Mouse (Mus musculus) liver, embryonic 13.5 days (tissue): ENCODE data around the gene Mfsd4b4. TPM values are rescaled to one million over a fixed set of nuclear protein-coding genes. Genes with fewer than 3 reads are reported as not detected.
"Not testable (repeated sequence)": the region's sequence is repeated elsewhere in the genome, so short reads cannot be mapped to it uniquely, and the experiment has no call there.

Experiments used
- ATAC-seq: fragments of 200-750 bp; cut with Nextera tagmentation; 2 replicates; pipeline ENCODE4 v1.8.0; 2017; ENCODE audit warnings: low read depth, mild to moderate bottlenecking, moderate number of reproducible peaks, moderate library complexity
- DNase-seq: peaks from one replicate; pipeline ENCODE4 v3.0.0; 2022
- H3K27ac ChIP-seq: fragments of 300-500 bp; sonication (generic); 2 replicates; pipeline ENCODE4 v1.5.1; 2015; ENCODE audit warnings: moderate library complexity, mild to moderate bottlenecking, inconsistent platforms
- H3K27me3 ChIP-seq: fragments of 300-500 bp; sonication (generic); 2 replicates; pipeline ENCODE4 v1.6.1; 2015; ENCODE audit warnings: mild to moderate bottlenecking, inconsistent platforms
- H3K36me3 ChIP-seq: fragments of 300-500 bp; sonication (generic); 2 replicates; pipeline ENCODE4 v1.6.1; 2015; ENCODE audit warnings: mild to moderate bottlenecking, inconsistent platforms
- H3K4me1 ChIP-seq: fragments of 300-500 bp; sonication (generic); replicated peaks from 2 replicates; pipeline ENCODE4 v1.6.1; 2015; ENCODE audit warnings: inconsistent platforms
- H3K4me2 ChIP-seq: fragments of 300-500 bp; sonication (generic); 2 replicates; pipeline ENCODE4 v1.6.1; 2015; ENCODE audit warnings: inconsistent platforms, mild to moderate bottlenecking, moderate library complexity
- H3K4me3 ChIP-seq: fragments of 300-500 bp; sonication (generic); replicated peaks from 2 replicates; pipeline ENCODE4 v1.5.1; 2015; ENCODE audit warnings: mild to moderate bottlenecking, inconsistent platforms
- H3K9ac ChIP-seq: fragments of 300-500 bp; sonication (generic); 2 replicates; pipeline ENCODE4 v1.6.1; 2015; ENCODE audit warnings: mild to moderate bottlenecking, inconsistent platforms
- H3K9me3 ChIP-seq: fragments of 300-500 bp; sonication (generic); replicated peaks from 2 replicates; pipeline ENCODE4 v1.6.1; 2016; ENCODE audit warnings: inconsistent platforms
- WGBS: fragments of 180-500 bp; shearing (Covaris S2); methylation state at CpG from one replicate; pipeline ENCODE4 v1.1.7; 2015; ENCODE audit not compliant: insufficient replicate concordance; 5-methylcytosine and 5-hydroxymethylcytosine counted together
- polyA plus RNA-seq: library from polyadenylated mRNA; unstranded; fragments of >200 nt; fragmentation: Nextera tagmentation; extraction: Ambion mirVana; gene quantifications from 2 replicates; pipeline ENCODE4 v1.2.1, GENCODE M21; 2015

The Mfsd4b4 gene
- 1.3 and 1.6 TPM in 2 replicates for polyA plus RNA-seq

GRCm38 (mm10) chr10:39898874-39899371 lies at the start of gene Mfsd4b4:
TSS of gene Mfsd4b4 (minus strand) at chr10:39899238.
- Histone ChIP-seq H3K27me3 (no peaks in the 10 kb centered on the region), H3K27ac (peak within 1 kb of the TSS; percentile 76), H3K9ac (peak within 1 kb of the TSS; percentile 82), H3K9me3 (no peaks in the 10 kb centered on the region), H3K4me2 (peak within 1 kb of the TSS; percentile 88), H3K4me3 (peak within 1 kb of the TSS; percentile 69), H3K4me1 (peaks cover 33% of the 10 kb centered on the region), H3K36me3 (no peaks in the 10 kb centered on the region)
- WGBS: under 1% methylated on average over 41 of the region's 41 CpGs
- DNase-seq (peak; percentile 87), ATAC-seq (peak; percentile 94)

- H3K4me3 ChIP-seq, DNase-seq, H3K27ac ChIP-seq, H3K36me3 ChIP-seq, H3K4me2 ChIP-seq, H3K27me3 ChIP-seq, H3K4me1 ChIP-seq, ATAC-seq, H3K9ac ChIP-seq, H3K9me3 ChIP-seq: not testable (repeated sequence)
- 77% methylated on average over 3 of the region's 3 CpGs for WGBS
Observed at GRCm38 (mm10) chr10:39947195-39947594, 48.2 kb upstream of the Mfsd4b4 start.

- DNase-seq (no peak), ATAC-seq (no peak)
- Histone ChIP-seq H3K9ac (no peak overlapping the region), H3K4me3 (no peak overlapping the region), H3K36me3 (no peaks in the 10 kb centered on the region), H3K27me3 (no peaks in the 10 kb centered on the region), H3K4me1 (no peaks in the 10 kb centered on the region), H3K9me3 (no peaks in the 10 kb centered on the region), H3K4me2 (no peak overlapping the region), H3K27ac (no peak overlapping the region)
- 43% methylated on average over 7 of the region's 7 CpGs for WGBS
Observed at GRCm38 (mm10) chr10:39936553-39936952, 37.5 kb upstream of the Mfsd4b4 start.

- Histone ChIP-seq H3K27ac (no peak within 1 kb of the TSS), H3K4me1 (peaks cover 11% of the 10 kb centered on the region; the same call in 1 of the 2 replicates), H3K4me2 (peak within 1 kb of the TSS; percentile 63), H3K4me3 (peak within 1 kb of the TSS; percentile 45), H3K36me3 (no peaks in the 10 kb centered on the region), H3K9ac (peak within 1 kb of the TSS; percentile 36; the same call in 1 of the 2 replicates), H3K9me3 (no peaks in the 10 kb centered on the region), H3K27me3 (peaks cover 32% of the 10 kb centered on the region)
- 3% methylated on average over 40 of the region's 41 CpGs for WGBS
- DNase-seq (no peak), ATAC-seq (no peak)
Observed at GRCm38 (mm10) chr10:39926616-39927139, 27.6 kb upstream of the Mfsd4b4 start, which contains the start of gene Mfsd4b2. TSS of gene Mfsd4b2 (minus strand) at chr10:39926923.

GRCm38 (mm10) chr10:39924556-39924955 lies 25.5 kb upstream of the Mfsd4b4 start:
- not testable (repeated sequence) for H3K4me3 ChIP-seq, H3K9ac ChIP-seq, H3K36me3 ChIP-seq, H3K4me2 ChIP-seq, H3K27ac ChIP-seq, H3K9me3 ChIP-seq
- Histone ChIP-seq H3K27me3 (peaks cover 32% of the 10 kb centered on the region), H3K4me1 (peaks cover 11% of the 10 kb centered on the region; the same call in 1 of the 2 replicates)
- ATAC-seq (peak; percentile 79), DNase-seq (peak; percentile 9)
- WGBS: 42% methylated on average over 8 of the region's 8 CpGs

GRCm38 (mm10) chr10:39912616-39913015 lies 13.6 kb upstream of the Mfsd4b4 start:
- Histone ChIP-seq H3K27ac (no peak overlapping the region), H3K4me2 (no peak overlapping the region), H3K4me3 (no peak overlapping the region), H3K36me3 (no peaks in the 10 kb centered on the region), H3K27me3 (no peaks in the 10 kb centered on the region), H3K4me1 (no peaks in the 10 kb centered on the region), H3K9me3 (no peaks in the 10 kb centered on the region), H3K9ac (no peak overlapping the region)
- no peak for ATAC-seq
- no peak for DNase-seq

GRCm38 (mm10) chr10:39908768-39909441 lies 9.9 kb upstream of the Mfsd4b4 start:
- no peak overlapping the region for H3K4me3 ChIP-seq
- 51% methylated on average over 13 of the region's 13 CpGs for WGBS

GRCm38 (mm10) chr10:39906799-39907658 lies 8.0 kb upstream of the Mfsd4b4 start:
- Histone ChIP-seq H3K9ac (no peak overlapping the region), H3K4me1 (no peaks in the 10 kb centered on the region), H3K4me2 (no peak overlapping the region), H3K27me3 (no peaks in the 10 kb centered on the region), H3K36me3 (no peaks in the 10 kb centered on the region), H3K27ac (no peak overlapping the region), H3K9me3 (no peaks in the 10 kb centered on the region), H3K4me3 (no peak overlapping the region)
- WGBS: 69% methylated on average over 10 of the region's 10 CpGs
- DNase-seq (no peak), ATAC-seq (no peak)

More at GRCm38 (mm10) chr10:39908768-39909441, 9.9 kb upstream of the Mfsd4b4 start:
- Histone ChIP-seq H3K36me3 (no peaks in the 10 kb centered on the region), H3K9ac (no peak overlapping the region), H3K27me3 (no peaks in the 10 kb centered on the region), H3K4me2 (peak overlapping the region; percentile 10; the same call in 1 of the 2 replicates), H3K27ac (no peak overlapping the region), H3K9me3 (no peaks in the 10 kb centered on the region), H3K4me1 (no peaks in the 10 kb centered on the region)
- DNase-seq (no peak), ATAC-seq (no peak)

GRCm38 (mm10) chr10:39904191-39904590 lies 5.2 kb upstream of the Mfsd4b4 start:
- Histone ChIP-seq H3K27me3 (no peaks in the 10 kb centered on the region), H3K9ac (no peak overlapping the region), H3K4me1 (peaks cover 3% of the 10 kb centered on the region; the same call in 1 of the 2 replicates), H3K27ac (no peak overlapping the region), H3K9me3 (no peaks in the 10 kb centered on the region), H3K4me2 (no peak overlapping the region), H3K4me3 (no peak overlapping the region), H3K36me3 (no peaks in the 10 kb centered on the region)
- ATAC-seq (no peak), DNase-seq (no peak)
- WGBS: 64% methylated on average over 3 of the region's 3 CpGs

- Histone ChIP-seq H3K27me3 (no peaks in the 10 kb centered on the region), H3K9ac (no peak overlapping the region), H3K4me2 (no peak overlapping the region), H3K4me1 (peaks cover 41% of the 10 kb centered on the region), H3K36me3 (no peaks in the 10 kb centered on the region), H3K9me3 (no peaks in the 10 kb centered on the region), H3K4me3 (no peak overlapping the region), H3K27ac (no peak overlapping the region)
- 73% methylated on average over 5 of the region's 5 CpGs for WGBS
- ATAC-seq: no peak
- DNase-seq: no peak
Observed at GRCm38 (mm10) chr10:39896503-39896902, 2.5 kb downstream of the Mfsd4b4 start.
